Mouse (Mus musculus) bone marrow, adult 2 months (tissue): ENCODE data around the gene Tufm.

Source experiments
- CTCF ChIP-seq: fragments of 200-500 bp; IDR thresholded peaks from 2 replicates; pipeline ENCODE4 v1.5.1; 2011; ENCODE audit warnings: low read length, control low read depth; ENCODE audit not compliant: control insufficient read depth, insufficient read depth
- POLR2A ChIP-seq: fragments of 200-500 bp; IDR thresholded peaks from 2 replicates; pipeline ENCODE4 v1.6.1; 2011; ENCODE audit warnings: low read depth, mild to moderate bottlenecking, control low read depth, low read length, borderline replicate concordance; ENCODE audit not compliant: control insufficient read depth

- TF ChIP-seq CTCF (no peak), POLR2A (no peak)
Observed at GRCm38 (mm10) chr7:126455242-126455641, 31.9 kb upstream of the Tufm start.
